Mouse (Mus musculus) heart, embryonic 16.5 days (tissue): Measurements from ENCODE around the gene Atp6v0a2. TPM values are rescaled to one million over a fixed set of nuclear protein-coding genes. Genes with fewer than 3 reads are reported as not detected.
"Not testable (repeated sequence)": the region's sequence is repeated elsewhere in the genome, so short reads cannot be mapped to it uniquely, and the experiment has no call there.

Source experiments
- ATAC-seq: fragments of 200-750 bp; cut with Nextera tagmentation; replicated peaks from 2 replicates; pipeline ENCODE4 v1.8.0; 2017; ENCODE audit warnings: moderate number of reproducible peaks; ENCODE audit not compliant: insufficient read depth, low FRiP score; ENCODE audit errors: extremely low read depth
- H3K27ac ChIP-seq: fragments of 300-500 bp; sonication (generic); 2 replicates; pipeline ENCODE4 v1.5.1; 2014; ENCODE audit warnings: mild to moderate bottlenecking, low read length, control low read depth, moderate library complexity
- H3K27me3 ChIP-seq: fragments of 300-500 bp; sonication (generic); 2 replicates; pipeline ENCODE4 v1.6.1; 2014; ENCODE audit warnings: low read length, mixed read lengths; ENCODE audit not compliant: control insufficient read depth, insufficient read depth
- H3K36me3 ChIP-seq: fragments of 300-500 bp; sonication (generic); 2 replicates; pipeline ENCODE4 v1.6.1; 2014; ENCODE audit not compliant: control insufficient read depth, insufficient read depth
- H3K4me1 ChIP-seq: fragments of 300-500 bp; sonication (generic); 2 replicates; pipeline ENCODE4 v1.6.1; 2014; ENCODE audit warnings: low read length, mixed read lengths; ENCODE audit not compliant: control insufficient read depth, insufficient read depth
- H3K4me2 ChIP-seq: fragments of 300-500 bp; sonication (generic); 2 replicates; pipeline ENCODE4 v1.6.1; 2014; ENCODE audit warnings: low read depth, mild to moderate bottlenecking, control low read depth, low read length
- H3K4me3 ChIP-seq: fragments of 300-500 bp; sonication (generic); 2 replicates; pipeline ENCODE4 v1.5.1; 2014; ENCODE audit warnings: mild to moderate bottlenecking, control low read depth, low read length
- H3K9ac ChIP-seq: fragments of 300-500 bp; sonication (generic); 2 replicates; pipeline ENCODE4 v1.6.1; 2014; ENCODE audit warnings: low read length, control low read depth
- H3K9me3 ChIP-seq: fragments of 300-500 bp; sonication (generic); replicated peaks from 2 replicates; pipeline ENCODE4 v1.6.1; 2016; ENCODE audit warnings: low read length; ENCODE audit not compliant: control insufficient read depth
- WGBS: fragments of 180-500 bp; shearing (Covaris S2); extraction: QIAGEN DNeasy Blood & Tissue Kit; methylation state at CpG from one replicate; pipeline ENCODE4 v1.1.7; 2014; 5-methylcytosine and 5-hydroxymethylcytosine counted together
- polyA plus RNA-seq: library from polyadenylated mRNA; unstranded; fragments of >200 nt; fragmentation: Nextera tagmentation; extraction: Ambion mirVana; gene quantifications from 2 replicates; pipeline ENCODE4 v1.2.1, GENCODE M21; 2015

The Atp6v0a2 gene
- polyA plus RNA-seq, 1 experiment from 2014 or later, result 32.3 TPM

DNA sequence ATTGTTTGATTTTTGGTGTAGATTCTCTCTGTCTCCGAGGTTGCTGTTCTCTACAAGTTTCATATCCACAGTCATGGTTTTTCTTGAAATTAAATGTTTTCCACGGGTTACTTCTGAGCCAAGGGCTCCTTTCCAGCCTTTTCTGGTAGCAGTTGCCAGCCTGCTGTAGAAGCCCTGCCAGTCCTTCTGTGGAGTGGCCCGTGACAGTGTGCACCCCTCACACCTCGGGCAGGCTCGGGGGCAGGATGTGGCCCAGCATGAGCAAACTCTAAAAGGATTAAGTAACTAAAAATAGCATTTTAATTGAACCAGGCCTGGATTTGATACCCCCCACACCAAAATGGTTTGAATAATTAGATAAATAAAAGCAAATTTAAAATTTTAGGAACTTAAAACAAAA lies 4.1 kb downstream of the Atp6v0a2 start:
- H3K4me3 ChIP-seq, result no peak overlapping the region
- no peak for ATAC-seq
- H3K4me1 ChIP-seq, result peaks cover 20% of the 10 kb centered on the region
- H3K4me2 ChIP-seq, result no peak overlapping the region
- WGBS, result 52% methylated on average over 5 of the region's 5 CpGs
- no peaks in the 10 kb centered on the region for H3K27me3 ChIP-seq
- H3K9ac ChIP-seq, result no peak overlapping the region
- H3K27ac ChIP-seq, result no peak overlapping the region
- peaks cover 28% of the 10 kb centered on the region for H3K36me3 ChIP-seq
- no peaks in the 10 kb centered on the region for H3K9me3 ChIP-seq

- Histone ChIP-seq H3K36me3 (peaks cover 36% of the 10 kb centered on the region), H3K4me3 (no peak overlapping the region), H3K27ac (no peak overlapping the region), H3K9ac (no peak overlapping the region), H3K27me3 (no peaks in the 10 kb centered on the region), H3K4me1 (peaks cover 15% of the 10 kb centered on the region), H3K9me3 (no peaks in the 10 kb centered on the region), H3K4me2 (no peak overlapping the region)
- WGBS, result 60% methylated on average over 2 of the region's 2 CpGs
- ATAC-seq, result no peak
These were observed 5.0 kb downstream of the Atp6v0a2 start for GRCm38 (mm10) chr5:124633425-124633824.

- ATAC-seq, H3K9ac ChIP-seq, H3K4me3 ChIP-seq: not testable (repeated sequence)
These were observed 6.7 kb downstream of the Atp6v0a2 start for GRCm38 (mm10) chr5:124635068-124635467.

GRCm38 (mm10) chr5:124636139-124636538 lies 7.8 kb downstream of the Atp6v0a2 start:
- WGBS, result 91% methylated on average over 3 of the region's 3 CpGs
- peaks cover 58% of the 10 kb centered on the region for H3K36me3 ChIP-seq
- H3K9ac ChIP-seq, result no peak overlapping the region
- ATAC-seq, result no peak
- no peak overlapping the region for H3K4me3 ChIP-seq
- no peaks in the 10 kb centered on the region for H3K27me3 ChIP-seq
- H3K27ac ChIP-seq, result no peak overlapping the region
- no peaks in the 10 kb centered on the region for H3K9me3 ChIP-seq
- H3K4me2 ChIP-seq, result no peak overlapping the region
- H3K4me1 ChIP-seq, result peaks cover 5% of the 10 kb centered on the region; the same call in 1 of the 2 replicates

More at GRCm38 (mm10) chr5:124635068-124635467, 6.7 kb downstream of the Atp6v0a2 start:
- not testable (repeated sequence) for H3K9me3 ChIP-seq, H3K4me2 ChIP-seq, H3K4me1 ChIP-seq, H3K27ac ChIP-seq, H3K27me3 ChIP-seq
- H3K36me3 ChIP-seq, result peaks cover 52% of the 10 kb centered on the region
- 86% methylated on average over 4 of the region's 4 CpGs for WGBS

DNA sequence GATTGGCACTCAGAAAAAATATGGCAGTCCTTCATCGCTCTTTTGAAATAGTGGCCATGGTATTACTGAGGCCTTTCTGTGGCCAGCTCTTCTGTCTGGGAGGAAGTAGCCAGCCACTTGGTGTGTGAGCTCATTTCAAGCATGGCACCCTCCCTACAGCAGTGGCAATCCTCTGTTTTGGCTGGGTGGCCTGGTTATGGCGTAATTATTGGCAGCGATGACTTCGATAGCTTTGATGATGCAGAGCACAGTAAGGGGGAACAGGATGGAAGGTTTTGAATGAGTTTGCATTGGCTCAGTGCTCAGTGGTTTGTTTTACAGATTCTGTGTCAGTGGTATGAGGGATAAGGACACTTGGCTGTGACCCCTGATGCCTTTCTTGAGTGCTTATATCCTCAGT lies 8.3 kb downstream of the Atp6v0a2 start:
- H3K9me3 ChIP-seq, result no peaks in the 10 kb centered on the region
- WGBS, result 95% methylated on average over 4 of the region's 4 CpGs
- H3K36me3 ChIP-seq, result peaks cover 64% of the 10 kb centered on the region
- H3K4me2 ChIP-seq, result no peak overlapping the region
- no peak overlapping the region for H3K9ac ChIP-seq
- no peak for ATAC-seq
- peaks cover 5% of the 10 kb centered on the region; the same call in 1 of the 2 replicates for H3K4me1 ChIP-seq
- H3K4me3 ChIP-seq, result no peak overlapping the region
- no peaks in the 10 kb centered on the region for H3K27me3 ChIP-seq
- no peak overlapping the region for H3K27ac ChIP-seq

DNA sequence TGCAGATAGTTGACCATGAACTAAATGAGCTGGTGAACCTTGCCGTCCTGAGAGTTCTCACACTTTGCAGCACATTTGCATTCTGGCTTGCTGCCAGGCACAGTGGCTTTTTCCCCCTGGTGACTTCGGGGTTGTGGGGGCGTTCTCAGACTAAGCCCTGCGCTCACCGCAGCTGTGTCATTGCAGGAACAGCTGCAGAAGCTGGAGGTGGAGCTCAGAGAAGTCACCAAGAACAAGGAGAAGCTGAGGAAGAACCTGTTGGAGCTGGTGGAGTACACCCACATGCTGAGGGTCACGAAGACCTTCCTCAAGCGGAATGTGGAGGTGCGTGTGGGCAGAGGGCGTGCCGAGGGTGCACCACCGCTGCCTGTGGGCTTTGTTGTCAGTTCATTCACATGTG lies 8.9 kb downstream of the Atp6v0a2 start:
- ATAC-seq, result no peak
- Histone ChIP-seq H3K4me2 (no peak overlapping the region), H3K36me3 (peaks cover 70% of the 10 kb centered on the region), H3K27me3 (no peaks in the 10 kb centered on the region), H3K4me3 (no peak overlapping the region), H3K9me3 (no peaks in the 10 kb centered on the region), H3K4me1 (peaks cover 5% of the 10 kb centered on the region; the same call in 1 of the 2 replicates), H3K9ac (no peak overlapping the region), H3K27ac (no peak overlapping the region; the same call in 1 of the 2 replicates)
- 81% methylated on average over 11 of the region's 11 CpGs for WGBS

- H3K9me3 ChIP-seq, result no peaks in the 10 kb centered on the region
- peaks cover 72% of the 10 kb centered on the region for H3K36me3 ChIP-seq
- H3K27ac ChIP-seq, result no peak overlapping the region; the same call in 1 of the 2 replicates
- WGBS, result 90% methylated on average over 13 of the region's 13 CpGs
- no peak overlapping the region for H3K9ac ChIP-seq
- no peak overlapping the region for H3K4me3 ChIP-seq
- no peaks in the 10 kb centered on the region for H3K27me3 ChIP-seq
- H3K4me1 ChIP-seq, result peaks cover 3% of the 10 kb centered on the region; the same call in 1 of the 2 replicates
- ATAC-seq, result no peak
- H3K4me2 ChIP-seq, result no peak overlapping the region
These were observed 9.5 kb downstream of the Atp6v0a2 start for GRCm38 (mm10) chr5:124637836-124638235.

GRCm38 (mm10) chr5:124713741-124714140 lies 85.4 kb downstream of the Atp6v0a2 start:
- 85% methylated on average over 5 of the region's 5 CpGs for WGBS

GRCm38 (mm10) chr5:124715135-124715534 lies 86.8 kb downstream of the Atp6v0a2 start:
- Histone ChIP-seq H3K36me3 (peaks cover 66% of the 10 kb centered on the region), H3K27ac (no peak overlapping the region), H3K4me1 (no peaks in the 10 kb centered on the region), H3K27me3 (no peaks in the 10 kb centered on the region), H3K4me2 (no peak overlapping the region), H3K9me3 (no peaks in the 10 kb centered on the region), H3K4me3 (no peak overlapping the region), H3K9ac (no peak overlapping the region)
- ATAC-seq, result no peak
- 80% methylated on average over 8 of the region's 8 CpGs for WGBS

More at GRCm38 (mm10) chr5:124713741-124714140, 85.4 kb downstream of the Atp6v0a2 start:
- Histone ChIP-seq H3K4me3 (no peak overlapping the region), H3K9ac (no peak overlapping the region), H3K4me2 (no peak overlapping the region), H3K36me3 (peaks cover 52% of the 10 kb centered on the region), H3K9me3 (no peaks in the 10 kb centered on the region), H3K4me1 (no peaks in the 10 kb centered on the region), H3K27ac (no peak overlapping the region), H3K27me3 (no peaks in the 10 kb centered on the region)
- ATAC-seq, result no peak
